Mouse (Mus musculus) midbrain, embryonic 15.5 days (tissue): ENCODE data around the gene Gm49405. TPM values are rescaled to one million over a fixed set of nuclear protein-coding genes. Genes with fewer than 3 reads are reported as not detected.
A peak's percentile ranks its signal among the peaks of the same experiment; 100 is the strongest.

Experiments used
- ATAC-seq: fragments of 200-750 bp; cut with Nextera tagmentation; replicated peaks from 2 replicates; pipeline ENCODE4 v1.8.0; 2017; ENCODE audit warnings: moderate TSS enrichment
- H3K27ac ChIP-seq: fragments of 300-500 bp; sonication (generic); 2 replicates; pipeline ENCODE4 v1.5.1; 2015; ENCODE audit warnings: mild to moderate bottlenecking, inconsistent platforms
- H3K27me3 ChIP-seq: fragments of 300-500 bp; sonication (generic); replicated peaks from 2 replicates; pipeline ENCODE4 v1.6.1; 2015; ENCODE audit warnings: inconsistent platforms
- H3K36me3 ChIP-seq: fragments of 300-500 bp; sonication (generic); replicated peaks from 2 replicates; pipeline ENCODE4 v1.6.1; 2015; ENCODE audit warnings: inconsistent platforms
- H3K4me1 ChIP-seq: fragments of 300-500 bp; sonication (generic); 2 replicates; pipeline ENCODE4 v1.6.1; 2015; ENCODE audit warnings: inconsistent platforms
- H3K4me2 ChIP-seq: fragments of 300-500 bp; sonication (generic); 2 replicates; pipeline ENCODE4 v1.6.1; 2015; ENCODE audit warnings: inconsistent platforms, mild to moderate bottlenecking, moderate library complexity
- H3K4me3 ChIP-seq: fragments of 300-500 bp; sonication (generic); 2 replicates; pipeline ENCODE4 v1.5.1; 2015; ENCODE audit warnings: mild to moderate bottlenecking, inconsistent platforms
- H3K9ac ChIP-seq: fragments of 300-500 bp; sonication (generic); 2 replicates; pipeline ENCODE4 v1.6.1; 2015; ENCODE audit warnings: mild to moderate bottlenecking, inconsistent platforms
- H3K9me3 ChIP-seq: fragments of 300-500 bp; sonication (generic); 2 replicates; pipeline ENCODE4 v1.6.1; 2016; ENCODE audit warnings: inconsistent platforms
- WGBS: fragments of 180-500 bp; shearing (Covaris S2); methylation state at CpG from one replicate; pipeline ENCODE4 v1.1.7; 2015; ENCODE audit warnings: mixed read lengths; 5-methylcytosine and 5-hydroxymethylcytosine counted together
- polyA plus RNA-seq: library from polyadenylated mRNA; unstranded; fragments of >200 nt; fragmentation: Nextera tagmentation; extraction: Ambion mirVana; gene quantifications from 2 replicates; pipeline ENCODE4 v1.2.1, GENCODE M21; 2015

Gm49405 gene
- polyA plus RNA-seq, 1 experiment from 2014 or later = 8.3 TPM

- WGBS = 94% methylated on average over 1 of the region's 1 CpGs
- H3K27ac ChIP-seq = no peak within 1 kb of the TSS
- ATAC-seq = no peak
- H3K36me3 ChIP-seq = peaks cover 15% of the 10 kb centered on the region; the same call in 1 of the 2 replicates
- H3K9ac ChIP-seq = no peak within 1 kb of the TSS
- H3K9me3 ChIP-seq = no peaks in the 10 kb centered on the region
- H3K27me3 ChIP-seq = no peaks in the 10 kb centered on the region
- peaks cover 20% of the 10 kb centered on the region for H3K4me1 ChIP-seq
- no peak within 1 kb of the TSS for H3K4me3 ChIP-seq
- H3K4me2 ChIP-seq = no peak within 1 kb of the TSS
Measured at GRCm38 (mm10) chr19:4003112-4003511, 2.7 kb downstream of the Gm49405 start, which contains the start of gene Doc2g. Gene Doc2g, plus strand, starts transcription at chr19:4003313.

GRCm38 (mm10) chr19:4003641-4004040 is 3.2 kb downstream of the Gm49405 start:
- Histone ChIP-seq H3K9me3 (no peaks in the 10 kb centered on the region), H3K27me3 (no peaks in the 10 kb centered on the region), H3K4me3 (no peak overlapping the region), H3K36me3 (peaks cover 15% of the 10 kb centered on the region; the same call in 1 of the 2 replicates), H3K27ac (no peak overlapping the region), H3K4me2 (no peak overlapping the region), H3K9ac (no peak overlapping the region), H3K4me1 (peaks cover 20% of the 10 kb centered on the region)
- ATAC-seq = no peak
- 86% methylated on average over 12 of the region's 12 CpGs for WGBS

DNA sequence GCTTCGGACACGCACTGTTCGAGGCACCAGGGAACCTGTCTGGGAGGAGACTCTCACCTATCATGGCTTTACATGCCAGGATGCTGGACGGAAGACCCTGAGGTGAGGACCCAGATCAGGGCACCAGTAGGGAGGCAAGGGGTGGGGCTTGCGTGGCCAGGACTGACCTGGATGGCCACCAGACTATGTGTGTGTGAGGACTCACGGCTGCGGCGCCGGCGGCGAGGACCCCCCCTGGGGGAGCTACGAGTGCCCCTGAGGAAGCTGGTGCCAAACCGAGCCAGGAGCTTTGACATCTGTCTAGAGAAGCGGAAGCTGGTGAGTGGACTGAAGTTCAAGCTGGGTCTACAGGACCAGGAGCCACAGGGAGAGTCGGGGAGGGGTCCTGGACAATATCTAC is 3.9 kb downstream of the Gm49405 start:
- Histone ChIP-seq H3K27me3 (no peaks in the 10 kb centered on the region), H3K36me3 (peaks cover 18% of the 10 kb centered on the region; the same call in 1 of the 2 replicates), H3K4me2 (no peak overlapping the region), H3K9ac (no peak overlapping the region), H3K9me3 (no peaks in the 10 kb centered on the region), H3K27ac (no peak overlapping the region), H3K4me3 (no peak overlapping the region), H3K4me1 (peaks cover 18% of the 10 kb centered on the region)
- no peak for ATAC-seq
- WGBS = 86% methylated on average over 15 of the region's 15 CpGs

GRCm38 (mm10) chr19:4005091-4005490 is 4.7 kb downstream of the Gm49405 start:
- Histone ChIP-seq H3K4me2 (no peak overlapping the region), H3K27ac (no peak overlapping the region), H3K9ac (no peak overlapping the region), H3K9me3 (no peaks in the 10 kb centered on the region), H3K27me3 (no peaks in the 10 kb centered on the region), H3K4me3 (no peak overlapping the region), H3K4me1 (peaks cover 12% of the 10 kb centered on the region), H3K36me3 (peaks cover 26% of the 10 kb centered on the region; the same call in 1 of the 2 replicates)
- WGBS = 89% methylated on average over 9 of the region's 9 CpGs
- ATAC-seq = no peak

GRCm38 (mm10) chr19:4005971-4006370 is 5.5 kb downstream of the Gm49405 start:
- Histone ChIP-seq H3K4me2 (no peak overlapping the region), H3K36me3 (peaks cover 30% of the 10 kb centered on the region; the same call in 1 of the 2 replicates), H3K4me3 (no peak overlapping the region), H3K27ac (no peak overlapping the region), H3K4me1 (peaks cover 13% of the 10 kb centered on the region), H3K9ac (no peak overlapping the region), H3K27me3 (no peaks in the 10 kb centered on the region), H3K9me3 (no peaks in the 10 kb centered on the region)
- no peak for ATAC-seq
- WGBS = 92% methylated on average over 8 of the region's 8 CpGs

DNA sequence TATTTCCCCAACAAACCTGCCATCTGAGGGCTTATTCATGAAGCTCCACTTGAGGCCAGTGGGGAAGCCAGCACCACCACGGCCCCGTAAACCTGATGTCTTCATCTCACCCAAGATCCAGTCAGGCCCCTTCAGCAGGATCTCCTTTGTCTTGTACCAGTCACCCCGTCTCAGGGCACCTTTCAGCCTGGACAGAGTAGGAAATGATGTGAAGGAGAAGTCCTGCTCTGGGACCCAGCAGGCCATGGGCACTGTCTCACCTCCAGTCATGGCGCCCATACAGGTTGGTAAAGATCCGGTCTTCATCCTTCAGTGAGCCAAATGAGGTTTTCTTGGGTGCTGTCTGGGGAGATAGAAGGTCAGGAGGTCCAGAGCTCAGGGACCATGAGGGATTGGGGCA is 10.7 kb downstream of the Gm49405 start:
- Histone ChIP-seq H3K27me3 (no peaks in the 10 kb centered on the region), H3K36me3 (peaks cover 30% of the 10 kb centered on the region; the same call in 1 of the 2 replicates), H3K4me3 (no peak overlapping the region), H3K27ac (no peak overlapping the region), H3K9ac (no peak overlapping the region), H3K4me2 (no peak overlapping the region), H3K4me1 (peaks cover 14% of the 10 kb centered on the region), H3K9me3 (no peaks in the 10 kb centered on the region)
- no peak for ATAC-seq
- 92% methylated on average over 5 of the region's 5 CpGs for WGBS

- Histone ChIP-seq H3K36me3 (peaks cover 18% of the 10 kb centered on the region; the same call in 1 of the 2 replicates), H3K27me3 (no peaks in the 10 kb centered on the region), H3K4me1 (peaks cover 14% of the 10 kb centered on the region), H3K9ac (peak within 1 kb of the TSS; percentile 91), H3K4me3 (peak within 1 kb of the TSS; percentile 91), H3K4me2 (peak within 1 kb of the TSS; percentile 60), H3K27ac (peak within 1 kb of the TSS; percentile 83), H3K9me3 (no peaks in the 10 kb centered on the region)
- ATAC-seq = peak; percentile 99
- WGBS = under 1% methylated on average over 45 of the region's 45 CpGs
Measured at GRCm38 (mm10) chr19:4012432-4013022, 12.1 kb downstream of the Gm49405 start, which contains the start of gene Ndufv1. Gene Ndufv1, minus strand, starts transcription at chr19:4012806.

DNA sequence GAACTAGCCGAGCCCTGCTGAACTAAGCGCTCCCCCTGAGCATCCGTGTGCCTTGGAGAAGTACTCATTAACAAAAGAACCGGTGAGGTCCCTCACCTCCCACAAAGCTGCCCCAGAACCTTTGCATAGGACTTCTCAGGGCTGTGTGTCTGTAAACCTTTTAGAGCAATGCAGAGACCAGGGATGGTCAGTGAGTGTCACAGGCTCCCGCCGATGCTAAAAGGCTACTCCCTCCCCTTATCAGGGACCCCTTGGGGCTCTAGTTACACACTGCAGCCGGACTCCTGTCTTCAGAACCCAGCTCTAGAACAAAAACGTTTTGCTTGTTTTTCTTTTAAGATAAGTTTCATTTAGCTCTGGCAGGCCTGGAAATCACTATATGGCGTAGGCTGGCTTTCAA is 12.6 kb downstream of the Gm49405 start:
- no peaks in the 10 kb centered on the region for H3K27me3 ChIP-seq
- H3K9ac ChIP-seq = no peak overlapping the region
- ATAC-seq = no peak
- peak overlapping the region; percentile 42 for H3K4me2 ChIP-seq
- WGBS = 24% methylated on average over 9 of the region's 9 CpGs
- H3K4me1 ChIP-seq = peaks cover 14% of the 10 kb centered on the region
- H3K27ac ChIP-seq = no peak overlapping the region
- no peaks in the 10 kb centered on the region for H3K9me3 ChIP-seq
- H3K4me3 ChIP-seq = peak overlapping the region; percentile 91
- peaks cover 14% of the 10 kb centered on the region; the same call in 1 of the 2 replicates for H3K36me3 ChIP-seq

- no peak overlapping the region for H3K4me2 ChIP-seq
- no peak overlapping the region for H3K9ac ChIP-seq
- ATAC-seq = no peak
- peaks cover 7% of the 10 kb centered on the region; the same call in 1 of the 2 replicates for H3K36me3 ChIP-seq
- H3K27me3 ChIP-seq = 0 out of 2 replicates have a peak, but pooled peaks cover 4% of the 10 kb centered on the region
- H3K4me3 ChIP-seq = no peak overlapping the region
- H3K9me3 ChIP-seq = no peaks in the 10 kb centered on the region
- H3K27ac ChIP-seq = no peak overlapping the region
- H3K4me1 ChIP-seq = peaks cover 19% of the 10 kb centered on the region
Measured at GRCm38 (mm10) chr19:4014802-4015201, 14.4 kb downstream of the Gm49405 start.

DNA sequence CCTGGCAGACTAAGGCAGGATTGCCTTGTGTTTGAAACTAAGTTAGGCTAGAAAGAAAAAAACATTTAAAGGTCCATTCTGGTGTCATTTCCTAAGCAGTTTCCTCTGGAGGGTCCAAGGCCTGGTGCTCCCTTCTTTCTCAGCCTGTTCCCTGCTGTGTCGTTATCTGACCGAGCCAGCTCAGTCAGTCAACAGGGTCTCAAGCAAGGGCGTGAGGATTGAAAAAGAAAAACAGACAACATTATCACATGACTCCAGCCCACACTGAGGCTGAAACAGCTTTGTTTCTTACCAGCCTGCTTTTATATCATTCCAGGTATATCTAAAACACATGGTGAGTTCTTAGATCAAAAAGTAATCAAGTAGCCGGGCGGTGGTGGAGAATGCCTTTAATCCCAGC is 15.2 kb downstream of the Gm49405 start:
- Histone ChIP-seq H3K36me3 (no peaks in the 10 kb centered on the region), H3K4me2 (no peak overlapping the region), H3K9me3 (no peaks in the 10 kb centered on the region), H3K9ac (no peak overlapping the region), H3K27me3 (0 out of 2 replicates have a peak, but pooled peaks cover 4% of the 10 kb centered on the region), H3K27ac (no peak overlapping the region), H3K4me3 (no peak overlapping the region), H3K4me1 (peaks cover 19% of the 10 kb centered on the region)
- WGBS = 61% methylated on average over 5 of the region's 5 CpGs
- no peak for ATAC-seq

GRCm38 (mm10) chr19:4017921-4018587 is 17.6 kb downstream of the Gm49405 start:
- H3K27me3 ChIP-seq = 0 out of 2 replicates have a peak, but pooled peaks cover 4% of the 10 kb centered on the region
- H3K4me3 ChIP-seq = no peak overlapping the region
- no peak for ATAC-seq
- no peaks in the 10 kb centered on the region for H3K9me3 ChIP-seq
- no peak overlapping the region for H3K9ac ChIP-seq
- no peaks in the 10 kb centered on the region for H3K36me3 ChIP-seq
- H3K4me1 ChIP-seq = peaks cover 5% of the 10 kb centered on the region; the same call in 1 of the 2 replicates
- 68% methylated on average over 10 of the region's 10 CpGs for WGBS
- no peak overlapping the region for H3K4me2 ChIP-seq
- no peak overlapping the region for H3K27ac ChIP-seq

GRCm38 (mm10) chr19:4018743-4019583 is 18.5 kb downstream of the Gm49405 start:
- no peak overlapping the region for H3K9ac ChIP-seq
- 0 out of 2 replicates have a peak, but pooled peaks cover 5% of the 10 kb centered on the region for H3K4me1 ChIP-seq
- H3K9me3 ChIP-seq = no peaks in the 10 kb centered on the region
- no peak overlapping the region for H3K4me3 ChIP-seq
- no peaks in the 10 kb centered on the region for H3K36me3 ChIP-seq
- H3K27ac ChIP-seq = no peak overlapping the region
- WGBS = 27% methylated on average over 18 of the region's 18 CpGs
- 0 out of 2 replicates have a peak, but pooled peaks cover 4% of the 10 kb centered on the region for H3K27me3 ChIP-seq
- ATAC-seq = peak; percentile 75
- no peak overlapping the region for H3K4me2 ChIP-seq
